Mouse (Mus musculus) heart, adult 2 months (tissue): ENCODE results near the gene Izumo4. TPM values are rescaled to one million over a fixed set of nuclear protein-coding genes. Genes with fewer than 3 reads are reported as not detected.
A peak's percentile ranks its signal among the peaks of the same experiment; 100 is the strongest.

Experiments used
- DNase-seq, 2 experiments: peaks; one replicate each; pipeline ENCODE4 v3.0.0; 2021
- H3K27ac ChIP-seq: fragments of 200-600 bp; 2 replicates; pipeline ENCODE4 v1.8.1; 2022
- H3K27me3 ChIP-seq: fragments of 200-500 bp; 2 replicates; pipeline ENCODE4 v1.6.1; 2012; ENCODE audit warnings: mild to moderate bottlenecking, low read length, inconsistent platforms, mixed read lengths; ENCODE audit not compliant: control insufficient read depth, insufficient read depth
- H3K36me3 ChIP-seq: fragments of 200-500 bp; 2 replicates; pipeline ENCODE4 v1.6.1; 2012; ENCODE audit warnings: low read length, inconsistent platforms; ENCODE audit not compliant: control insufficient read depth, insufficient read depth
- H3K4me1 ChIP-seq: fragments of 200-500 bp; 2 replicates; pipeline ENCODE4 v1.6.1; 2011; ENCODE audit warnings: low read length; ENCODE audit not compliant: control insufficient read depth, insufficient read depth
- H3K4me3 ChIP-seq: fragments of 200-600 bp; 2 replicates; pipeline ENCODE4 v1.8.1; 2022
- H3K79me2 ChIP-seq: fragments of 200-500 bp; replicated peaks from 2 replicates; pipeline ENCODE4 v1.6.1; 2012; ENCODE audit warnings: mild to moderate bottlenecking, inconsistent platforms, low read length, moderate library complexity, mixed read lengths; ENCODE audit not compliant: control insufficient read depth, insufficient read depth
- H3K9ac ChIP-seq: fragments of 200-500 bp; 2 replicates; pipeline ENCODE4 v1.6.1; 2012; ENCODE audit warnings: low read depth, mild to moderate bottlenecking, control low read depth, inconsistent platforms, low read length, mixed read lengths
- CTCF ChIP-seq: fragments of 200-600 bp; IDR thresholded peaks from 2 replicates; pipeline ENCODE4 v1.8.1; 2022; ENCODE audit warnings: antibody characterized with exemption, mild to moderate bottlenecking, moderate library complexity
- EP300 ChIP-seq: fragments of 200-500 bp; IDR thresholded peaks from 2 replicates; pipeline ENCODE4 v1.6.1; 2011; ENCODE audit warnings: low read depth, low read length, control low read depth; ENCODE audit not compliant: insufficient read depth
- POLR2A ChIP-seq: fragments of 200-500 bp; IDR thresholded peaks from 2 replicates; pipeline ENCODE4 v1.6.1; 2011; ENCODE audit warnings: mild to moderate bottlenecking, low read depth, low read length, control low read depth; ENCODE audit not compliant: insufficient read depth
- WGBS: fragments of 180-500 bp; shearing (Covaris S2); methylation state at CpG from one replicate; pipeline ENCODE4 v1.1.7; 2018; 5-methylcytosine and 5-hydroxymethylcytosine counted together
- intact Hi-C: fragments of 180-260 bp; cut with DNase I; formaldehyde crosslinking; loops from one replicate; pipeline ENCODE4 v1.15.1; 2025
- polyA plus RNA-seq: library from polyadenylated mRNA; depleted of rRNA; stranded (reverse); fragments of >200 nt; gene quantifications from 2 replicates; pipeline ENCODE4 v1.2.3, GENCODE M21; 2012
- total RNA-seq, 2 experiments: library from RNA; stranded (reverse); gene quantifications; 2 replicates each; pipeline ENCODE4 v1.2.3; 2021

The Izumo4 gene
- total and polyA plus RNA-seq, 3 experiments: 3.4 to 15.6 (median 3.8) TPM

DNA sequence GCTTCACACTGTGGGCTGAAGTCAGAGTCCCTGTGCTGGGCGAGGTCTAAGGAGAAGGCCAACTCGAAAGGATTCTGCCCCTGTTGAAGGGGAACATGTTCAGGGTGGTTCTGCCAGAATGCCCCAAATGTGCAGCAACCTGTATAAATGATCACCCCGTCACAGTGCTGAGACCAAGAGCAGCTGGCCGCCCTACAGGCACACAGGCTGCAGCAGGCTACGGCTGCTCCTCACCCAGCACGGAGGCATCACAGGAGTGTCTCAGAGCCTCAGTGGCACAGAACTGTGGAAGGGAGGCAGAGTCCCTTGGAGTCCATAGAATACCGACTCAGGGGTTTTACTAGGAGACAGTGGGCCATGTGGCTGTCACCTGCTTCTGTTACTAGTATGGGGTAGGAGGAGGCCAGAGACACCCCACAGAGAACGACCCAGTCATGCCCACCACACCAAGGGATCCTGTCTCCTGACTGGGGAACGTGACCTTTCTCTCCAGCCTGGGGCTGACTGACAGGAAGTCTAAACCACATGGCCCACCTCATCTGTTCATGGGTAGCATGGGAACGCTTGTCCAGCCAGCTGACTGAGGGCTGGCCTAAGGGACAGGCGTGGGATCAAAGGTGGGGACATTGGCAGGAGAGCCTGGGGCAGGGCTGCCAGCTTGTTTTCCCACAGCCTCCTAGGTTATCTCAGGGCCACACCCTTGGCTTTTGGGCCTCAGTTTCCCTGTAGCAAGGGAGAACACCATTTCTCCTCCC lies 29.9 kb upstream of the Izumo4 start:
- DNase-seq: peak in 1 of 2 experiments; percentile 64
- Histone ChIP-seq H3K36me3 (peaks cover 23% of the 10 kb centered on the region), H3K79me2 (peaks cover 6% of the 10 kb centered on the region), H3K9ac (peak overlapping the region; percentile 29), H3K4me3 (0 out of 2 replicates have a peak overlapping the region, but pooled peaks have one; percentile 1), H3K27ac (peak overlapping the region; percentile 97), H3K27me3 (no peaks in the 10 kb centered on the region), H3K4me1 (peaks cover 40% of the 10 kb centered on the region)
- WGBS: 57% methylated on average over 11 of the region's 11 CpGs
- intact Hi-C loops: no loop called here
- TF ChIP-seq EP300 (peak; percentile 76), CTCF (no peak)

DNA sequence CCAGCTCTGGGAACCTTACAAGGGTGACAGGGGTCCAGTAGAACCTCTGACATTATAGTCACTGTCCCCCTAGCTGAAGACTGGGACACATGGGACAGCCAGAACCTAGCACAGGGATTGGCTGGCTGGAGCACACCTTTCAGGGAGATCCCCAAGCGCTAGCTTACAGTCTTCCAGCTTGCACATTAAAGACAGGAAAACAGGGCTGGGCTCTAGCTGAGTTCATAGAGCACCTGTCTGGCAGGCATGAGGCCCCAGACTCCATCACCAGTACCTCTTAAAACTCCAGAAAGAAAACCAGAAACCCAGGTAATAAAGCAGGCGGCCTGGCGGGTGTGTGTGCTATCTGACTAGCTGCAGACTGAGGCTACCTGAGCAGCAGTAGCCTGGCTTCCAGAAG lies 28.3 kb upstream of the Izumo4 start:
- Histone ChIP-seq H3K4me3 (peak overlapping the region; percentile 97), H3K36me3 (peaks cover 24% of the 10 kb centered on the region), H3K79me2 (peaks cover 6% of the 10 kb centered on the region), H3K9ac (peak overlapping the region; percentile 68), H3K4me1 (peaks cover 52% of the 10 kb centered on the region), H3K27me3 (no peaks in the 10 kb centered on the region), H3K27ac (peak overlapping the region; percentile 97)
- intact Hi-C loops: loop anchor here (2.0 kb wide), 1 partner anchor 15 kb away; no protein-coding TSS in a partner anchor
- DNase-seq: no peak
- TF ChIP-seq POLR2A (no peak), CTCF (no peak), EP300 (no peak)
- 63% methylated on average over 3 of the region's 3 CpGs for WGBS

DNA sequence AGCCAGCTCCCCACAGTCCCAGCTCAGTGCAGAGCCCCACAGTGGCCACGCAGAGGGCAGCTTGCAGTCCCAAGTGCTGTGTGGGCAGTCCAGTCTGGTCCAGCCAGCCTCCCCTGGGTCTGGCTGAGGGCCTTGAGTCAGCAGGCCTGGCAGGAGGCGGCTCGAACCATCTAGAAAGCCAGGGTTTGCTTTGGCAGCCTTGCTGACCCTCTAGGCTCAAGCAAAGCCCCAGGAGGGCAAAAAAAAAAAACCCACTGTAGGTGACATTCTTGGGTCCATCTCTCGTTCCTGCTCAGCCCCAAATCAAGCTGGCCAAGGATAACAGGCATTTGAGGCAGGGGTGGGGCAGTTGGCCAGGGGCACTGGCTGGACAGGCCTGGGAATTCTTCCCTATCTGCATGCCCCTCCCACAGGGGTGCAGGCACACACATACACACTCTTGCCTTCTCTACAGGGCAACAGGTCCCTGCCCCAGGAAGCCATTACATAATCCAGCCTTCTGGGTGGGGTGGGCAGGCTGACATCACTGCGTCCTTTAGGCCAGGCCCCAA lies 27.7 kb upstream of the Izumo4 start:
- Histone ChIP-seq H3K27ac (peak overlapping the region; percentile 97), H3K36me3 (peaks cover 27% of the 10 kb centered on the region), H3K79me2 (peaks cover 6% of the 10 kb centered on the region), H3K4me3 (peak overlapping the region; percentile 97), H3K4me1 (peaks cover 57% of the 10 kb centered on the region), H3K9ac (peak overlapping the region; percentile 99), H3K27me3 (no peaks in the 10 kb centered on the region)
- intact Hi-C loops: loop anchor here (2.0 kb wide), 1 partner anchor 15 kb away; no protein-coding TSS in a partner anchor
- TF ChIP-seq EP300 (peak; percentile 84), POLR2A (peak; percentile 28; the same call in 1 of the 2 replicates), CTCF (no peak)
- WGBS: 8% methylated on average over 5 of the region's 5 CpGs
- DNase-seq: peak; percentile 73 to 85

DNA sequence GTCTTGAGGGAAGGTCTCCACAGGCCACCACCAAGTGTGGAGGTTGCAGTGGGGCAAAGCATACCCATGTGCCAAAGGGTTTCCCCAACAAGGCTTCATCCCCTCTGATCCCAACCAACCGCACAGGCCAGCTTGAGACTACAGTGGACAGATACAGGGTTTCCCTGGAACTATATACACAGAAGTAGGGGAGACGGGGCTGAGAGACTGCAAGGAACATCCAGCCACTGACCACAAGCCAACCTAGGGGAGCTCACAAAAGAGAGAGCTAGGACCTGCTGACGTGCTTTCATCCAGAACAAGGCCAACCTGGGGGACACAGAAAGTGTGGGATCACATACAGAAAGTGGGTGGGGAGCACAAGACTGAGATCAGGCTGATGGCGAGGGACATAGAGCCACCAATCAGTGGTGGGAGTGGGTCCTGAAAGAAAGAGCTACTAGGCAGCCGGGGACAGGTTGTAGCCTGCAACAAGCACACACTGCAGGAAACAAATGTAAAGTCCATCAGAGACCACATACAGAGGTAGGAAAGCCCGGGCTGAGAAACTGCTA lies 27.1 kb upstream of the Izumo4 start:
- TF ChIP-seq EP300: no peak
- intact Hi-C loops: loop anchor here (2.0 kb wide), 1 partner anchor 16 kb away; no protein-coding TSS in a partner anchor
- peak in 1 of 2 experiments; percentile 42 for DNase-seq
- 1% methylated on average over 6 of the region's 6 CpGs for WGBS
- Histone ChIP-seq H3K4me3 (peak overlapping the region; percentile 97), H3K36me3 (peaks cover 27% of the 10 kb centered on the region), H3K27ac (peak overlapping the region; percentile 97), H3K9ac (peak overlapping the region; percentile 99), H3K4me1 (peaks cover 60% of the 10 kb centered on the region), H3K79me2 (peaks cover 6% of the 10 kb centered on the region), H3K27me3 (no peaks in the 10 kb centered on the region)

DNA sequence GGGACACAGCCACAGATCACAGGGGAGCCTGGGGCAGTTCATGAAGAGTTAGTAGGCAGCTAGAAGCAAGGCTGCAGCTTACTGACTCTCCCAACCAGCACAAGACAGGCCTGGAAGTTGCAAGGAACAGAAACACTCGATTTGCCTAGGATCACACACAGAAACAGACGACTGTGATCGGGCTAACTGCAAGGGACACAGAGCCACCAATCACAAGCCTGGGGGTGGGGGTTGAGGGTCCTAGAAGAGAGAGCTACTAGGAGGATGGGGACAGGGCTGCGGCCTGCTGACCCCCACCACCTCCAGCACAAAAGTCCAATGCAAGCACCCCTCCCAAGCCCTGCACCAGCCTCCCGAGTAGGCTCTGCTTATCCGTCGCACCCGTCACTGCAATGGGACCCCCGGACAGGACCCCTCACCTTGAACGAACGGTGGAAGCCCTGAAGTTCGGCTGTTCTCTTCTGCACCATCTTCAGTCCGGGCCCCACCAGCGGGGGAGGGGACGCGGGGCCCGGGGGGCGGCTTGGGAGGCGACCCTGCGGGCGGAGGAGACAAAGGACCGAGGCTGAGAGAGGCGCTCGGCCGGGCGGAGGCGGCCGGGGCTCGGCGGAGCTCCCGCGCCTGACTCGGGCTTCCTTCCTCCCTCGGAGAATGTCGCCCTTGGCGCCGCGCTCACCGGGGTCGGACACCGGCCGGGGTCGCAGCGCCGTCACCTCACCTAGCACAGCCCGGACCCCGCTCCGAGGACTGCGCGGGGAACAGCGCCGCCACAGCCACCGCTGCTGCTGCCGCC lies 26.4 kb upstream of the Izumo4 start:
- no peak for DNase-seq
- peak overlapping the region; percentile 97 for H3K27ac ChIP-seq
- peaks cover 24% of the 10 kb centered on the region for H3K36me3 ChIP-seq
- H3K4me1 ChIP-seq: peaks cover 59% of the 10 kb centered on the region
- intact Hi-C loops: loop anchor here (2.0 kb wide), 1 partner anchor 17 kb away; no protein-coding TSS in a partner anchor
- peaks cover 6% of the 10 kb centered on the region for H3K79me2 ChIP-seq
- under 1% methylated on average over 54 of the region's 54 CpGs for WGBS
- no peaks in the 10 kb centered on the region for H3K27me3 ChIP-seq
- H3K4me3 ChIP-seq: peak overlapping the region; percentile 97
- peak overlapping the region; percentile 99 for H3K9ac ChIP-seq
- TF ChIP-seq CTCF (no peak), POLR2A (no peak), EP300 (no peak)
